Mouse (Mus musculus) G1E (cell line): ENCODE data around the gene Pikfyve.

Source experiments
- CTCF ChIP-seq: IDR thresholded peaks from 2 replicates; pipeline ENCODE4 v1.5.1; 2012; ENCODE audit warnings: low read depth, low read length, inconsistent platforms, mixed read lengths
- GATA1 ChIP-seq: IDR thresholded peaks from 2 replicates; pipeline ENCODE4 v1.6.1; 2012; ENCODE audit warnings: borderline replicate concordance, low read length, inconsistent platforms, mixed read lengths
- GATA2 ChIP-seq: IDR thresholded peaks from 2 replicates; pipeline ENCODE4 v1.6.1; 2012; ENCODE audit warnings: low read depth, low read length, inconsistent platforms, borderline replicate concordance
- POLR2AphosphoS5 ChIP-seq: IDR thresholded peaks from 2 replicates; pipeline ENCODE4 v1.6.1; 2012; ENCODE audit warnings: low read depth, low read length, inconsistent platforms; ENCODE audit not compliant: insufficient replicate concordance

GRCm38 (mm10) chr1:65162210-65162609, 24.3 kb upstream of the Pikfyve start:
- TF ChIP-seq GATA2 (no peak), CTCF (no peak), POLR2AphosphoS5 (no peak), GATA1 (no peak)
